Mouse (Mus musculus) ES-E14 (cell line): ENCODE data around the gene Prkcq. TPM values are rescaled to one million over a fixed set of nuclear protein-coding genes. Genes with fewer than 3 reads are reported as not detected.

Experiments used
- DNase-seq: peaks from one replicate; pipeline ENCODE4 v3.0.0-alpha.2; 2013; ENCODE audit warnings: low read depth, low spot score
- H3K27ac ChIP-seq: 2 replicates; pipeline ENCODE4 v1.5.1; 2012; ENCODE audit warnings: low read depth, mild to moderate bottlenecking, low read length, moderate library complexity, mixed read lengths; ENCODE audit not compliant: poor library complexity, insufficient read depth, severe bottlenecking
- H3K36me3 ChIP-seq: 2 replicates; pipeline ENCODE4 v1.6.1; 2012; ENCODE audit warnings: mild to moderate bottlenecking, low read length, moderate library complexity, mixed read lengths; ENCODE audit not compliant: control insufficient read depth, poor library complexity, insufficient read depth, severe bottlenecking
- H3K4me1 ChIP-seq, 2 experiments: fragments of 150-350 bp in 1 of 2; sonication (generic) in 1 of 2; 2 replicates each; pipeline ENCODE4 v1.6.1; 2012; ENCODE audit warnings: low read length in 2 of 2, mild to moderate bottlenecking in 1 of 2, mixed read lengths in 1 of 2; ENCODE audit not compliant: control insufficient read depth in 2 of 2, insufficient read depth in 2 of 2, poor library complexity in 1 of 2
- H3K4me3 ChIP-seq, 2 experiments: fragments of 150-350 bp in 1 of 2; sonication (generic) in 1 of 2; 2 replicates each; pipeline ENCODE4 v1.5.1; 2012; ENCODE audit warnings: low read length in 2 of 2, low read depth in 1 of 2, mild to moderate bottlenecking in 1 of 2, mixed read lengths in 1 of 2; ENCODE audit not compliant: insufficient read depth in 1 of 2, poor library complexity in 1 of 2, severe bottlenecking in 1 of 2
- H3K9ac ChIP-seq: 2 replicates; pipeline ENCODE4 v1.6.1; 2012; ENCODE audit warnings: low read depth, mild to moderate bottlenecking, low read length, mixed read lengths; ENCODE audit not compliant: poor library complexity, insufficient read depth, severe bottlenecking
- H3K9me3 ChIP-seq: fragments of 150-350 bp; sonication (generic); 2 replicates; pipeline ENCODE4 v1.6.1; 2012; ENCODE audit warnings: low read depth, mild to moderate bottlenecking, low read length; ENCODE audit not compliant: control insufficient read depth, insufficient read depth
- CHD2 ChIP-seq: IDR thresholded peaks from 2 replicates; pipeline ENCODE4 v1.6.1; 2014; ENCODE audit warnings: mild to moderate bottlenecking, low read depth, low read length, inconsistent platforms
- HCFC1 ChIP-seq: IDR thresholded peaks from 2 replicates; pipeline ENCODE4 v1.6.1; 2012; ENCODE audit warnings: low read length, inconsistent platforms, borderline replicate concordance; ENCODE audit not compliant: insufficient read depth
- MAFK ChIP-seq: IDR thresholded peaks from 2 replicates; pipeline ENCODE4 v1.6.1; 2014; ENCODE audit warnings: mild to moderate bottlenecking, low read depth, low read length, inconsistent platforms; ENCODE audit not compliant: insufficient read depth
- ZC3H11A ChIP-seq: IDR thresholded peaks from 2 replicates; pipeline ENCODE4 v1.6.1; 2012; ENCODE audit warnings: low read depth, mild to moderate bottlenecking, inconsistent platforms, low read length, borderline replicate concordance
- ZNF384 ChIP-seq: IDR thresholded peaks from 2 replicates; pipeline ENCODE4 v1.6.1; 2012; ENCODE audit warnings: low read depth, low read length, inconsistent platforms
- in situ Hi-C, 2 experiments: fragments of 600-800 bp; cut with MboI; formaldehyde crosslinking; loops; one replicate each; pipeline ENCODE4 v1.15.1; 2025; ENCODE audit warnings: low sequenced_read_pairs in 2 of 2, inconsistent platforms in 1 of 2; ENCODE audit not compliant: unreplicated experiment in 2 of 2
- total RNA-seq: library from RNA; depleted of rRNA; stranded (reverse); fragments of 300-350 nt; gene quantifications from 2 replicates; pipeline ENCODE4 v1.2.3, GENCODE M21; 2012

Gene Prkcq
- total RNA-seq, 1 experiment = 0.09 TPM

DNA sequence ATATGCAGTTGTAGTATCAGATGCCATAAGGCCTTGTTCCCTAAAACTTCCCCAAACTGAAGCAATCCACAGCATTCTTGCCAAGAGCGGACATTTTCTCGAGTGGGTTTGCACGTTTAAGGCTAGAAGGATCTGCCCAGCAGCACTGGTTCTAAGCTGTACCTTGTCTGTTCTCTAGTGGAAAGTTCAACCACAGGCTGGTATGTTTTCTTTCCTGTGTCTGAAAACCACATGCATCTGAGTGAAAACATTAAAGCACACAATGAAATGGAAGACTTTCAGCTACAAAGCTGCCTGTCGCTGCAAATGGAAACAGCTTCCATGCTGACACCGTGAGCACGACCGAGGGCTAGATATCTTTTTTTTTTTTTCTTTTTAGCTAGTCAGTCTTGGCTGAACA is 12.3 kb upstream of the Prkcq start:
- Histone ChIP-seq H3K9me3 (no peaks in the 10 kb centered on the region), H3K4me1 (no peaks in the 10 kb centered on the region), H3K36me3 (no peaks in the 10 kb centered on the region), H3K27ac (no peak overlapping the region), H3K9ac (no peak overlapping the region), H3K4me3 (no peak overlapping the region)
- TF ChIP-seq HCFC1 (no peak), MAFK (no peak), CHD2 (no peak), ZC3H11A (no peak), ZNF384 (no peak)
- DNase-seq = no peak
- in situ Hi-C loops = no loop called here

DNA sequence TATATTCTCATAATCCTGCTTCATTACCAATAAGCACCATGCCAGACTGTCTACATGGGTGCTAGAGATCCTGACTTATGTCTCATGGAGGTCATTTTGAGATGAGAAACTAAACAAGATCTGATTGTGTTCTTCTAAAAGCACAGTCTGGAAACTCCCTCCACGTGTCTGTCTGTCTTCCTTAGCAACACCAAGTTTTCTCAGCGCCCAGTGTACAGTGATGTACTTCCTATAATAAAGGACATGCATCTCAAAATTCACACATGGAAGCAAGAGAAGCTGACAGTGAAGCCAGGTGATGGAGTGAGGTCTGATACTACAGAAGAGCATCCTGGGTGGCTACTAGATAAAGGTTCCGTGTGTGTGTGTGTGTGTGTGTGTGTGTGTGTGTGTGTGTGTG is 11.2 kb upstream of the Prkcq start:
- Histone ChIP-seq H3K4me1 (no peaks in the 10 kb centered on the region), H3K36me3 (no peaks in the 10 kb centered on the region), H3K9me3 (no peaks in the 10 kb centered on the region), H3K27ac (no peak overlapping the region), H3K9ac (no peak overlapping the region), H3K4me3 (no peak overlapping the region)
- TF ChIP-seq ZNF384 (no peak), HCFC1 (no peak), CHD2 (no peak), ZC3H11A (no peak), MAFK (no peak)
- no peak for DNase-seq
- in situ Hi-C loops = no loop called here

DNA sequence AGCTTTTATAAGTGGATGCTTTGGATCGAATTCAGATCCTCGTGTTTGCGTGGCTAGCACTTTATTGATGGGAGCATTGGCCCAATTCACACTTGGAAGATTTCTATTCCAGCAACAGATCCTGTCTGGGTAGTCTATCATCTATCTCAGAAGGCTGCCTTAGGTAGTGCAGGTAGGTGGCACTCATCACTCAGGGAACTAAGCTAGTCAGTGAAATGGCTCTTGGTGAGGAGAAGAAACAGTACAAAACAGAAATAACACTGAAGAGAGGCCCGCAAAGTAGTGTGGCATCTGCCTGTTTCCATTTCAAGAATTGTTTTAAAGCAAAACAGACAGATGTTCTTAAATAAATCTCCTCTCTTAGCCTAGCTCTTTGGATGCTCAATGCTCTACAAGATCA is 10.6 kb upstream of the Prkcq start:
- TF ChIP-seq MAFK = no peak
- no peak for TF ChIP-seq CHD2
- no peak for TF ChIP-seq HCFC1
- TF ChIP-seq ZC3H11A = no peak
- Histone ChIP-seq H3K9ac (no peak overlapping the region), H3K4me3 (no peak overlapping the region), H3K36me3 (no peaks in the 10 kb centered on the region), H3K4me1 (no peaks in the 10 kb centered on the region), H3K9me3 (no peaks in the 10 kb centered on the region), H3K27ac (no peak overlapping the region)
- in situ Hi-C loops = no loop called here
- no peak for DNase-seq

DNA sequence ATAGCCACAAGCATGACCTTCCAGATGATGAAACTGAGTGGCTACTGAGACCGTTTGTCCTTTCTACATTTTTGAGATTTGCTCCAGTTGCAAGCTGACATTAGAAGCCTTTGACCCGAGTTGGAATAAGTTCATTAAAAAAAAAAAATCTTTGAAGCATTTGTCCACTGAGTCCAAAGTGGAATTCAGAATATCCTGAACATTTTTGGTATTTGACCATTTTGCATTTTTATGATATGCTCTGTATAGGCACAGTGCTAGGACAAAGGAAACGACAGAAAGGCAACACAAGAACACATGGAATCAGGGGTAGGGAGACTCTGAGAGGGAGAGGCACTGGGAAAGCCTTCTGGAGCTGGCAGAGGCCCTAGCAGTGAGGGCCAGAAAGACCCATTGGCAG is 9.2 kb upstream of the Prkcq start:
- Histone ChIP-seq H3K27ac (no peak overlapping the region), H3K9me3 (no peaks in the 10 kb centered on the region), H3K4me1 (no peaks in the 10 kb centered on the region), H3K36me3 (no peaks in the 10 kb centered on the region), H3K4me3 (no peak overlapping the region), H3K9ac (no peak overlapping the region)
- in situ Hi-C loops = no loop called here
- no peak for DNase-seq
- TF ChIP-seq MAFK (no peak), ZC3H11A (no peak), CHD2 (no peak), ZNF384 (no peak), HCFC1 (no peak)

DNA sequence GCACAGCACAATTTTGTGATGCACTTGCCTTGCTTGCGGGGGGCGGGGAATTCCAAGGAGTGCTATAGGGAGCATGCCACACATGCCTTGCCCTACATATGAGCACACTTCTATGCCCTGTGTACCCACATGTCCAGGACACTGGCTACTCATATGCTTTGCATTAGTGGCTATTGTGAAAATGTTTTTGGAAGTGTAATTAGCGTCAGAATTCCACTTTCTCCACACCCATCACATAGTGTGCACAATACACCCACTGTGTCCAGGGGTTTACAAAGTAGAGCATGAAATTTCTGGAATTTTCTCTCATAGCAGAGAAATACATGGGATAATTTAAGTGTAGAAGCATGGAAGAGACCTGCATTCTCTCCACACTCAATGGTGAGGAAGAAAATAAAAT is 7.7 kb upstream of the Prkcq start:
- in situ Hi-C loops = no loop called here
- DNase-seq = no peak

More for the DNA sequence above, 7.7 kb upstream of the Prkcq start:
- no peak overlapping the region for H3K4me3 ChIP-seq
- no peaks in the 10 kb centered on the region for H3K36me3 ChIP-seq
- no peak overlapping the region for H3K9ac ChIP-seq
- no peak overlapping the region for H3K27ac ChIP-seq
- TF ChIP-seq ZNF384 (no peak), MAFK (no peak), CHD2 (no peak), ZC3H11A (no peak), HCFC1 (no peak)
- H3K4me1 ChIP-seq = no peaks in the 10 kb centered on the region
- no peaks in the 10 kb centered on the region for H3K9me3 ChIP-seq
